Mouse (Mus musculus) ES-Bruce4 (cell line): ENCODE results near the gene Shank2.

Experiments used
- CTCF ChIP-seq: IDR thresholded peaks from one replicate; pipeline ENCODE4 v1.8.1; 2011; ENCODE audit warnings: low read depth, low read length
- EP300 ChIP-seq: IDR thresholded peaks from 2 replicates; pipeline ENCODE4 v1.6.1; 2011; ENCODE audit warnings: low read depth, low read length; ENCODE audit not compliant: insufficient read depth
- POLR2A ChIP-seq: IDR thresholded peaks from one replicate; pipeline ENCODE4 v1.8.1; 2011; ENCODE audit warnings: low read length; ENCODE audit not compliant: insufficient read depth

DNA sequence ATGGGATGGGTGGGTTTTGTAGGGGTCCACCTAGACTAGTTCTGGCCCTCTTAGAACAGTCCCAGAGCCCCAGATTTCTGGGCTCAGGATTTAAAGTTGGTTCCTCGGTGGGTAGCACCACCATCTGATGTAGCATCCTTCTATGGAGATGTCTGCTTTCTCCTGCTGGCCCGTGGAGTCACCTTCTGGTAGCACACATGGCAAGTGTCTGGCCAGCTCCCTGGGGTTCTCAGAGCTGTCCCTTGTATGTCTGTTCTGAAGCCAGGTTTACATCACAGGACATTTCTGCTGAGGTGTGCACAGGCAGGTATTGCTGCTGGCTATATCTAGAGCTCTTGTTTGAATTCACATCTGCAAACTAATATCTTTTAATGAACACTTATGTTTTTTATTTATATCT lies 71.1 kb downstream of the Shank2 start:
- TF ChIP-seq CTCF (no peak), POLR2A (no peak), EP300 (no peak)
